Mouse (Mus musculus) retina, postnatal 7 days (tissue): ENCODE measurements at regions not wholly inside any gene's neighbourhood (a gene's known extent, or its start where the extent isn't known, plus 50 kb on each side); places are given as distances from the start of the nearest gene placed in this dataset.

ENCODE experiments used
- DNase-seq: peaks from one replicate; pipeline ENCODE4 v3.0.0-alpha.2; 2012; ENCODE audit warnings: low read depth, low spot score

DNA sequence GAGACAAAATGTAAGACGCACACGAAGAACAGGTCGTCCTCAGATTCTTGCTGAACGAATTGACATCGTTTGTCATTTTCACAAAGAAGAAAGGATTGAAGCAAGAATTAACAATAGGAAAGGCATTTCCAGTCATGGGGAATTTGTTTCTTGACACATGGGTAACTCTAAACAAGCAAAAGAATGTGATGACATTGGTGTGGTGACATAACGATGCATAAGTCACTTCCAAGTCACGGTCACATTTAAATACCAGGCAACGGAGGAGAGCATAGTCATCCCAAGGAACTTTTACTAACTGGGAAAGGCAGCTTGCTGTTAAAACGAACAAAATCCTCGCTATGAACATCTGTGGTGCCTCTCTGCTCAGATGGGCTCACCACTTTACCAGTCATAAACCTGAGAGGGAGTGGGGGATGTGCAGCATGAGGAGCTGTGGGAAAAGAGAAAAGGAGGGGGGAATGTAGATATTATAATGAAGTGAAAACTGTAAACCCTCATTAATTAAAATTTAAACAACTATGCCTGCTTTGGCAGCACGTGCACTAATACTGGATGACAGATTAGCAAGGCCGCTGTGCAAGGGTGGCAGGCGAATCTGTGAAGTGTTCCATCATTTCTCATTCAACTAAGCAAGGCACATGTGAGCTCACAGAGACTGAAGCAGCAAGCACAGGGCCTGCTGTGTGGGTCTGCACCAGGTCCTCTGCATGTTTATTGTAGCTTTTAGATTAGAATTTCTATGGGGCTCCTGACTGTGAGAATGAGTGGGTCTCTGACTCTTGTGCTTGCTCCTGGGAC lies 167.2 kb upstream of the Dkk2 start:
- no peak for DNase-seq

DNA sequence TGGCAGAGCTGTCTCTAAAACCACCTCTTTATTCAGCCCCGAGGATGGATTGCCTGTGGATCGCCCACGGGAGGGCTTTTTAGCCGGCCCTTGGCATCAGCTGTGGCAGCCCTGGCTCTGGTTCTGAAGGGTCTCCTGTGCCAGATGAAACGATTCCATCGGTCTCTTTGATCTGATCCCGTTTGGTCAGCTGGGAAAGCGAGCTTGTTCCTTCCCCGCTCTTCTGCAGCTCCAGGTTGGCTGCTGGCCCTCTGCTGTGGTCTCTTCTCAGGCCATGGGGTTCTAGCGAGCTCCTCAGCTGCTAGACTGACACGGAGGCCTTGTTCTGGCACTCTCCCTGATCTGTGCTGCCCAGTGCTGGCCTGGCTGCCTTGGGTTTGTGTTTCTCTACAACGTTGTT lies 165.6 kb upstream of the Dkk2 start:
- DNase-seq, result no peak

DNA sequence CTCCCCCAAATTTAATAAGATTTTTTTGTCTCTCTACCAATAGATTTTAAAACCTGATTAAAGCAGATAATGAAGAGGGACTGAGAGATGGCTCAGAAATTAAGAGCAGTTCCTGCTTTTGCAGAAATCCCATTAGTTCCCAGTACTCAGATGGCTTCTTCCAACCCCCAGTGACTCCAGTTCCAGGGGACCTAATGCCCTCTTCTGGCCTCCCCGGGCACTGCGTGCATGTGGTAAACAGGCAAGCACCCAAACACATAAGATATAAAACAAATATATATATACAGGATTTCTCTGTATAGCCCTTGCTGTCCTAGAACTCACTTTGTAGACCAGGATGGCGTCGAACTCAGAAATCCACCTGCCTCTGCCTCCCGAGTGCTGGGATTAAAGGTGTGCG lies 163.9 kb upstream of the Dkk2 start:
- DNase-seq, result no peak

DNA sequence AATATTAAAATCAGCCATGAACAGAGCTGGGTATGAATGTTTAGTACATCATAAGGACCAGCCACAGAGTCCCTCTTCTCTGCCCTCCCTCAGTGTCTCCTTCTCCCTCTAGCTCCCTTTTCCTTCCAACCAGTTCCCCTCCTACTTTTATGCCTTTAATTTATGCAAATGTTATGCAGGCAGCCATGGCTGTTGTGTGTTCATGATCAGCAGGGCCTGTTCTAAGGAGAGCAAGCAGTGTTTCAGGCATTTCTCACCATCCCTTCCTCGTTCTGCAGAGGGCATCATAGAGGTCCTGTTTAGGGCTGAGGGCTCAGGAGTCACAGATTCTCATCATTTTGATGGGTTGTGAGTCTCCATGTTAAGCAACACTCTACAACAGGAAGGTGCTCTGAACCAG lies 162.4 kb upstream of the Dkk2 start:
- DNase-seq, result no peak

DNA sequence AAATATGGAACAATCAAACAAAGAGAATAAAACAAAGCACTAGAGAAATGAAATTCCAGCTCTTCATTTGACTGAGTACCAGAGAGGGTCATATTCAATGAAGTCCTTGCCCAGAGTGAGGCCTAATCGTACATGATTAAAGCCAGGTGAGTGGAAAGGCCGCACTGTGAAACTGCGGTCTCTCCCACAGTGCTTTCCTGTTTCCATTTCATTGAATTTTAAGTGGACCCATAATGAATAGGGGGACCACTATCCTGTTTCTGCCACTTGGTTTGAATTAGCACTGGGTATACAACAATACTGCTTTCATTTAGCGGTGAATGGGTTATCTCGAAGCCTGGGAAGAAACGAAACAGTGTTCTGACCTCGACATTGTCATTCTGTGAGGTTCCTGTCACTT lies 144.2 kb upstream of the Dkk2 start:
- no peak for DNase-seq

DNA sequence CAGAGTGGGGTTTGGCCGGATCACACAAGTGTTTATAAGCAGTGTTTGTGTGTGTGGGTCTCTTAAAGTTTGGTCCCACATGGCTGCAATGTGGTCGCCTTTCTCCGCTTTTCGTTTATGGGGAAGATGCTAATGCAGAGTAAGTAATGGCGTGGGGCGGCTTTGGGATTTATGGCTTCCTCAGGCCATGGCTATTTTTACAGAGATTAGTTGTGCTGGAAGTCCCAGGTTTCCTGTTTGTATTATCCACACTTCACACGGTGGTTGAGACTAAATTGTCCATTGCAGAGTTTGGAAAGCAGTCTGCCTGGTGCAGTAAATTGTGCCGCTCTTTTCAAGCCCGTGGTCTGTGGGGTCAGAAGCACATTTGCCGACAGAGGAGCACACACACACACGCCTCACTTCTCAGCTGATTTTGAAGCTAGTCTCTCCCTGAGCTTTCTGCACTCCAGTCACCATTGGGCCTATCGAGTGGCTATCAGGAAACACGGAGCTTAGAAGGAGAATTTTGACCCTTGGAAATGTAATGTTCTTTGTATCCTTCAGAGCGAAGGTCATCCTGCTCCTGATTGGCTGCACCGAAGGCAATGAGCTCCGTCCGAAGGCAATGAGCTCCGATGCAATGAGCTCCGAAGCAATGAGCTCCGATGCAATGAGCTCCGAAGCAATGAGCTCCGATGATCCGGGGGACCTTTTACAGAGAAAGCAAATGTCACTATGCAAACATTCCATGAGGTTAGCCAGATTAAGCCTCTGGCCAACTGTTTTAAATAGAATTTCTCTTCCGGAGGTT lies 142.9 kb upstream of the Dkk2 start:
- no peak for DNase-seq

DNA sequence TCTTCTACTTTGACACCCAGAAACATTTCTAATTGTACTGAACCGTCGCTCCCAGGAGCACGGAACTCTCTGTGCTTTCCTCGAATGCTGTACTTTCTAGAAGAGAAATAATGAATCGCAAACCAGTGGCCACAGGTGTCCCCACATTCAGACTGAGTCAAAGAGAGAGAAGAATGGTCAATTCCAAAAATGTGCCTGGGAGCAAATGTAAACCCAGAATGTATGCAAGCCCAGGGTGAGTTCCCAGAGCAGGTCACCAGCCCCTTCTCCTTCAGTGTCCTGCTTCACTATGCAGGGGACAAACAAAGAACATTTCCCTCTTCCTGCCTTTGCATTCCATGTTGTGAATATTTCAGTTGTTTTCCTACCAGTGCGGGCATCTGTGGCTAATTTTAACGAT lies 141.7 kb upstream of the Dkk2 start:
- no peak for DNase-seq

DNA sequence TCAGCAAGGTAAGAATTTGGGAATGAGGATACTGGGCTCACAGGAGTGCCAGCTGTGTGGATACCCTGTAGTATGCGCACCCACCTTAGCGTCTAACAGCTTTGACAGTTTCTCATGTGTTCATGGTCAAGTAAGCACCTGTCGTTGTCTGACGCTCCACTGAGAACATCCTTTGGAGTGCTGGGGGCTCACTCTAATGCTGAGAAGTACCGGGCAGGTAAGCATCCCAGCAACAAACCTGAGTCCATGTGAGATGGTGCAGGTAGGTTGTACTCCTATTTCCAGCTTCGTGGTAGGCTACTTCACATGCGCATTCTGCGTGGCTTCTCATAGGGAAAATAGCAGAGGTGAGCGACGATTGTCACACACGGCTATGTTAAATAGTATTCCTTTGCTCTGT lies 129.3 kb upstream of the Dkk2 start:
- no peak for DNase-seq

DNA sequence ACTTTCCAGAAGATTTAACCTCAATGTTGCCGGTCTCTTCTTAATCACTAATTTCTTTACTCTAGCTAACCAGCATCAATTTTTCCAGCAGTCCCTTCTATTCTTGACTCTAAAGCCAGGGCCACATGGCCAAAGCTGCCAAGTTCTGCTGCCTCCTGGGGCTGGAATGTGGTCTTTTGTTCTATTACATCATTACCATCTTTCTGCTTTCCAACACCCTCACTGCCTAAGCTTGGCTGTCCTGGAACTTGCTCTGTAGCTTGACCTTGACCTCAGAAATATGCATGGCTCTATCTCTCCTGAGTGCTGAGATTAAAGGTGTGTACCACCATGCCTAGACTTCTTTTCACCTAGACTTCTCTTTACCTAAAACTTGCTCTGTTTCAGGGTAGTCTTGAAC lies 124.5 kb upstream of the Dkk2 start:
- no peak for DNase-seq

DNA sequence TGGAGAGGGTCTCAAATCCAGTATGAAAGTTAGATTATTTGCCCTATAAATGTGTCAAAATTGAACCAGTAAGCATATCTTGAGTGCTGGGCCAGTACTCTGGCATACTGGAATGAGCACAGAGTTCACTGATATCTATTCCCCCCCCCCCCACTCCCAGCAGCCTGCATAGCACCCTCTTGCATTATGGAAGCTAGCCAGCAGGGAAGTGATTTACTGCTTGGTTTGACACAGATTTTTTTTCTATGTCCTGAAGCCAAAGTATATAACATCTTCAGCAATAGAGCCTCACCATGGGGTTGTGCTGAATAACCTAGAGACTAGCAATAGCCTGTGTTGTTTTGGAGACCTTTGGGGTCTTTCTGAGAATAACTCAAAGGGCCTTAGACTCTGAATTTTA lies 123.5 kb upstream of the Dkk2 start:
- DNase-seq, result no peak

DNA sequence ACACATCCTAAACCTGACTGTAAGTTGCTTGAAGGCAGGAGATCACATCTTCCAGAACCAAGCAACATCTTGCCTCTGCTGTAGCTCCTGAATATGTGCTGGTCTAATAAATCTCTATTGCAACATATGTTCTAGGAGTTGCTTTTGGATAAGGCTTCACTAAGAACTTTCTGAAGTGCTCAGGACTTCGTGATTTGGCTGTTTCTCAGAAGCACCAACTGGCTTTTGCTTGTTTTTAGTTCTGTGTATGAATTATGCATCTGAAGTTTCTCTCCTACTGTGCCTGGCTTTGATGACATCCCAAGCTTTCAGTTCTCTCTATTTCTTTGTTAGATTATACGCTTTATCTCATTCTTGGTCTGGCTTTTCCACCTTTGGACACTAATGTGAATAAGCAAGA lies 122.2 kb upstream of the Dkk2 start:
- no peak for DNase-seq

DNA sequence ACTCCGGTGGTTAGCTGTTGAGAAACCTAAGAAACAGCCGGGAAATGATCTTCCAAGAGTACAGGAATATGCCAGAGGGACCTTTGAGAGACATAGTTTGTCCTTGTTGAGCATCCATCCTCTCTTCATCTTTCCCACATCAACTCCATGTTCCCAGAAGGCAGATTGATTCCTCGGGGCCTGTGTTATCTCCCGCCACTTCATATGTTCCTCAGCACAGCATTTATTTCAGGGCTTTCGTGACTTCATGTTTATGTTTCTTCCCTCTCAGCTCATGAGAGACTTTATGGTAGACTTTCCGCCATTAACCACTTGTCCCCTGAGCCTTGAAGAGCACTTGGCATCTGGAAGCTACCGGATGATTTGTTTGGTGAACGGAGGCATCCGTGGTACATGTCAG lies 120.1 kb upstream of the Dkk2 start:
- DNase-seq, result no peak

DNA sequence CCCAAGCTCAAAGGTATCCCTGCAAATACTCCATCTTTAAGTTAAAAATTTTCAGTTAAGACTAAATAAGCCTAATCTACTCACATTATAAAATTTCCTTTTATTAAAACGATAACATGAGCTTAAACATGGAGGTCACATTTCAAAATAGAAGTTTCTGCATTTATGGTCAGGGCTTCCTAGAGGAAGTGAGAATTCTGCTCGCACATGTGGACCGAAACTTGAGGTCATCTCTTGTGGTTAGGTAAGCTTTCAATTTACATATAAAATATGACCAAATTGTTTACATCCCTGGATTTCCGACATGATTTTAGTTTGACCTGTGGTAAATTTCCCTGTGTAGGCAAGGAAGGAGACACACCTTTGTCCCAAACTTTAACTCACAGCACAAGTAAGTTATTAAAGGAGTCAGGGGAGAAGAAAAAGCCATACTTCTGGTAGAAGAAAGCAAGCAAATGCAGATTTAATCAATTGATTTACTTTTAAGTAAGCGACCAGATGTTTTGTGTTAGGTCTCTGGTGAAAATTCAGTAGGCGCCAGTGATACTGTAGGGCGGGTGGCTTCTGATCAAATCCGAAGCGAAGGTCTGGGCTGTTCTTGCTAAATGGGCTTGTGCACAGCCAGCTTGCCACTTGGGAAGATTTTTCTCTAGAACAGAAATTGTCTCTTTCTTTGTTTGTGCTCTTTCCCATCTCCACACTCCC lies 119.5 kb upstream of the Dkk2 start:
- DNase-seq, result no peak

DNA sequence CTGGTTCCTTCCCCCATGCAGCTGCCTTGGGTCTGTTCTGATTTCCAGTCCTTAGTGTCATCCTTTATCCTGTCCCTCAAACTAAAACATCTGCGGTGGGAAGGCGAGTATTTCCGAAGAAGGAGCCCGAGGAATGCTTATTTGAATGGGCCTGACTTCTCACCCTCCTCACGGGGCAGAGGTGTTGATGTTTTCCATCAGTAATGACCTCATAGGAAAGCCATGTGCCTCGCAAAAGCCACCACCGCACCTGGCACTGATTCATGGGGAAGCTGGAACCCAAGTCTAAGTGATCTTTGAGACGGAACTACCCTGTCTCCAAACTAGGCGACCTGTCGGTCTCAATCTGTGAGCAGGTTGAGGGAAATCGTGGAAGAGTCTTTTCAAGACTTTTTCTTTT lies 117.8 kb upstream of the Dkk2 start:
- no peak for DNase-seq

DNA sequence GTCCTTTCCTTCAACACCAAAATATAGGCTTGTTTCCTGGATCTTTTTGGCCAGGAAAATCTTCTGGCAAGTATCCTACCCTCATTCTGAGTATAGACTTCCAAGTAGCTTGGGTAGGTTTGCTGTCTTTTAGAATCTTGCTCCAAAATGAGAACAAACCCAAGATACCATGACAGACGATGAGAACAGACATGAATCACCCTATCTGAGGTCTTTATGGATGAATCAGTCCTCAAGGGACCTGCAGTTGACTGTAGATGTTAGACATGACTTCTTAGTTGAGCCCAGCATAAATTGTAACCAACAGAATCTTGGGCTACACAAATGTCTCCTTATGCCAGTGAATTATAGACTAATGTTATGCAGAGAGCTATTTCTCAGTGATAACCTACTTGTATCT lies 114.3 kb upstream of the Dkk2 start:
- DNase-seq, result no peak

DNA sequence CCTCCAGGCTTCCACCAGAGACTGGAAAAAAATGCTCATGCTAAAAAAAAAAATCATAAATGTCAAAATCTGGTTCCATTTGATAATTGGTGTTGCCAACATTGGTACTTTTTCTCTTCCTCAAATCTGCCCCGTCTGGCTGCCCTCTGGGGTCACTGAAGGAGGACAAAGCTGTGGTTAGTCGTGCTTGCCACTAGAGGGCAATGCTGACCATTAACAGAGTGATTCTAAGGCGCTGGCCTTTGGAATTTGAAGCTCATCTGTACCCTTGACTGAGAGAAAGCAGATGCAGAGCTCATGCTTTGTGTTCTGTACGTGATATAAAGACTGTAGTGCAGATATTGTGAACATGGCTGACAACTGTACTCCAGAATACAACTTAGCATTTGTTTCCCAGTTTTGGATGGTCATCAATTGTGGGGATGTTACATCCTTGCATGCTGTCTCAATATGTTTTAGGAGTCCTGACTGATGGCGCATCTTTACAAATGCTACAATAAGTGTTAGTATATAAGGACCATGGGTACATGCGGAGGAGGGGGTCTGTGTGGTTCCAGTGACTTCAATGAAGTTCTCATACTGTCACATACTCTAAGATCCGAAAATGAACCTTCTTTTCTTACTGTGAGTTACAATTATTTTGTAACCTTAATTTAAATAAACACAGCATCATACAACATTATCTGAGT lies 109.0 kb upstream of the Dkk2 start:
- peak; percentile 31 for DNase-seq

DNA sequence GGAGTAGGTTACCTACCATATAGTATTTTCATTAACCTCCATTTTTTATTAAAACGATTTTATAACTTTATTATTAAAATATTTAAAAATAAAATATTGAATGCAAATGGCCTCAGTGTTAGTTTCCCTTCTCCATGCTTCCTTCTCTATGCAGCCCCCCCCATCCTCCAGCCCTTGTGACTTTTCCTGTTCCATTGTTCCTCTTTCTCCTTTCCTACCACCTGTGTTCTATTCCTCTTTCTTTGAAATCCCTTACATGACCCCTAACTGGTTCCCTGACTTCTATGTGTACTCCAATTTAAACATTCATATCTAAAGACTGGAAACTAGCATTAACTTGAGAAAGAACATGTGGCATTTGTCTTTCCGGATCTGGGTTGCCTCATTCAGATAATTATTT lies 101.8 kb upstream of the Dkk2 start:
- no peak for DNase-seq

DNA sequence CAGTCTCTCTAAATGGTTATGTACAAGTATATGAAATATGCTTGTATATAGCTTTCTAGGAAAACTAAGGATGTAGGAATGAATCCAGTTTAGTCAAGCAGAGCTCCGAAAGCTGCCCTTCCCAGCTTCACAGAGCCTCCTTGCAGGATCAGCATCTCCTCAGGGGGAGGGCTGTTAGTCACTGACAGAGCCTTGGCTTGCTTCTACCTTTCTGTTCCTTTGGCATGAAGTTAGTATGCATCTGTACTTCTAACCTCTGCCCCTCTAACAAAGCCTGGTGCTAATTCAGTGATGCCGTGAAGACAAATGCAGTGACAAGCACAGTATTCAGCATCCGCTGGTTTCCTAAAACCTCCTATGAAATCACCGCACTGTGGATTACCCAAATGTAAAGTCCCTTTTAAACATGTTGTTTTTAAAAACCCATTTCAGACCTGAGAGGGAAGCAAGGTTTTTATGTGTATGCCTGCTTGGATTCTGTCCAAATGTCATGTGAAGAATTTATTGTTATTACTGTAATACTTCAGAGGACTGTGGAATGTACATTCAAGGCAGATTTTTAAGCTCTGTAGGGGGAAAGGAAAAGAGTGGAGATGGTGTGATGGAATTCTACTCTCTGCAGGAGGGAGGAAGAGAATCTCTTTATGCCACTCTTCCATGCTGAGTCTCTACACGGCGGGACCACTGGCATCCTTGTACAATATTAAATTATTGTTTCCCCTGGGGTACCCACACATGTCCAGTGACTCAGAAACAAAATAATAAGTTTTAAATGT lies 86.1 kb upstream of the Dkk2 start:
- DNase-seq, result no peak

DNA sequence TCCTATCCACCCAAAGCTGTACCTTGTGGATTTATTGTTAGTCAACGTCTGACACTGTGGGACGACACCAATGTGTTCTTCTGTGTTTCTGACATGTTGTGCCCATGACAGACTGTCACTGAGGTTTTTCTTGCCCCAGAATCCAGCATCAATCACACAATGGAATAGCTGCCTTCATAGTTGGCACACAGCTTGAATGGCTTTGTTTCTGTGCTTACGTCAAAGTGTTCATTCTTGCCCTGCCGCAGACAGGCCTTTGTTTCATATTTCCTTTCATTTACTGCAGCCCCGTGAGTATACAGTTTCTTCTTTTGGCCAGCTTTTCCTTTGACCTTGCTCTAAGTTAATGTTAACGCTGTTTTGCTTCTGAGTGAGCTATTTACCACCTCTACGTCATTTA lies 78.9 kb upstream of the Dkk2 start:
- no peak for DNase-seq

DNA sequence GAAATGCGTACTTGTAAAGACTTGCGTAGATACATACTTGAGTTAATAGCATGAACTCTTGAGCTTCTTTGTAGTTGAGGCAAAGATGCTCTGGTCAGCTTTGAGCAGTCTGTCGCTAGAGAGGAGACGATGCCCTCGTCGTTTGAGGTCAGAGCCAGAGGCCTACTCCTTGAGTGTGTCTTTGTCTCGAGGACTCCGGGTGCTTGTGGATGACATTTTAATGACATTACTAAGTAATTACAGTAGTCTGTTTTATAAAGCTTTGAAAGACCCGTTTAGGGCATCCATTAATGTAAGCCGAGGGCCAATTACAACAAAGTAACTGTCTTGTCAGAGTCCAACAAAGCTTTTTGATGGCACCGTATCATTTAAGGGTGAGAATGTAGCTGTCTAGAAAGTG lies 78.2 kb upstream of the Dkk2 start:
- DNase-seq, result no peak

DNA sequence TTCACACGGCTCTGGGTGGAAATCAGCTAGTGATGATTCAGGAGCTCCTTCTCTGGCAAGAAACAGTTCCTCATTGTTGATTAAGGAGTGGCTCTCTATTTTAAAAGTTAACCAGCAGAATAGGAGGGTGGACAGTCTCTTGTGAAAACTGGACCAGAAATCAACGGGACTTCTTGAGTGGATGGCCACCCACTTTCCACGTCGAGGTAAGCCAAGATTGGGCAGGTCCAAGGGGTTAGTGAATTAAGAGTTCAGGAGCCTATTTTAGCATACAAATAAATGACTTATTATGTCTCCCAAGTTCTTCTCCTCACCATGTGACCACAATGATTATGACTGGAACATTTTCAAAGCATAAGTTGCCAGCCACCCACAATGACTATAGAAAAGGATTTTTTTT lies 77.7 kb upstream of the Dkk2 start:
- DNase-seq, result no peak
